Mouse (Mus musculus) brain, adult 2 months (tissue): Measurements from ENCODE around the gene Cerkl.
A peak's percentile ranks its signal among the peaks of the same experiment; 100 is the strongest.

ENCODE experiments used
- DNase-seq: peaks from one replicate; pipeline ENCODE4 v3.0.0; 2011; ENCODE audit warnings: low read depth, low spot score

The Cerkl gene

GRCm38 (mm10) chr2:79456575-79457349 lies at the start of gene Cerkl, which contains the start of gene Neurod1:
Gene Cerkl (minus strand): TSS chr2:79456785.
Gene Neurod1 (minus strand): TSS chr2:79456751.
- DNase-seq, result peak; percentile 99

- peak; percentile 97 for DNase-seq
Measured at GRCm38 (mm10) chr2:79498990-79499755, 42.6 kb upstream of the Cerkl start.

GRCm38 (mm10) chr2:79485127-79485526 lies 28.5 kb upstream of the Cerkl start:
- no peak for DNase-seq

GRCm38 (mm10) chr2:79482511-79482910 lies 25.9 kb upstream of the Cerkl start:
- peak; percentile 86 for DNase-seq

- DNase-seq, result peak; percentile 10
Measured at GRCm38 (mm10) chr2:79462411-79462810, 5.8 kb upstream of the Cerkl start.

- peak; percentile 86 for DNase-seq
Measured at GRCm38 (mm10) chr2:79461861-79462260, 5.3 kb upstream of the Cerkl start.

- peak; percentile 20 for DNase-seq
Measured at GRCm38 (mm10) chr2:79460586-79460985, 4.0 kb upstream of the Cerkl start.

- peak; percentile 36 for DNase-seq
Measured at GRCm38 (mm10) chr2:79460107-79460506, 3.5 kb upstream of the Cerkl start.

GRCm38 (mm10) chr2:79459061-79460045 lies 2.8 kb upstream of the Cerkl start:
- peak; percentile 83 for DNase-seq

GRCm38 (mm10) chr2:79457932-79458331 lies 1.3 kb upstream of the Cerkl start:
- DNase-seq, result peak; percentile 8

GRCm38 (mm10) chr2:79457434-79457833 lies 849 bp upstream of the Cerkl start:
- DNase-seq, result peak; percentile 43

- DNase-seq, result peak; percentile 55
Measured at GRCm38 (mm10) chr2:79455646-79456045, 939 bp downstream of the Cerkl start.

GRCm38 (mm10) chr2:79454786-79455446 lies 1.7 kb downstream of the Cerkl start:
- DNase-seq, result peak; percentile 88

GRCm38 (mm10) chr2:79453901-79454781 lies 2.4 kb downstream of the Cerkl start:
- DNase-seq, result peak; percentile 67

GRCm38 (mm10) chr2:79451438-79451837 lies 5.1 kb downstream of the Cerkl start:
- peak; percentile 27 for DNase-seq

- DNase-seq, result peak; percentile 40
Measured at GRCm38 (mm10) chr2:79450684-79451394, 5.7 kb downstream of the Cerkl start.

- DNase-seq, result peak; percentile 61
Measured at GRCm38 (mm10) chr2:79449371-79449770, 7.2 kb downstream of the Cerkl start.

- no peak for DNase-seq
Measured at GRCm38 (mm10) chr2:79447198-79447597, 9.4 kb downstream of the Cerkl start.
